Mouse (Mus musculus) small intestine, adult 2 months (tissue): ENCODE results near the gene Gm17455.

ENCODE experiments used
- CTCF ChIP-seq: fragments of 200-500 bp; IDR thresholded peaks from 2 replicates; pipeline ENCODE4 v1.5.1; 2012; ENCODE audit warnings: low read depth, mild to moderate bottlenecking, control low read depth, inconsistent platforms, low read length, moderate library complexity, mixed read lengths; ENCODE audit not compliant: insufficient replicate concordance, insufficient read length; ENCODE audit errors: extremely low read depth
- POLR2A ChIP-seq: fragments of 200-500 bp; IDR thresholded peaks from 2 replicates; pipeline ENCODE4 v1.6.1; 2012; ENCODE audit warnings: low read depth, mild to moderate bottlenecking, control low read depth, inconsistent platforms, low read length, moderate library complexity

- no peak for TF ChIP-seq CTCF
- TF ChIP-seq POLR2A, result no peak
Measured at GRCm38 (mm10) chr10:60367145-60367544, 32.4 kb upstream of the Gm17455 start.
